Mouse (Mus musculus): Measurements from ENCODE around the gene Rbpj. TPM values are rescaled to one million over a fixed set of nuclear protein-coding genes. Genes with fewer than 3 reads are reported as not detected.

The Rbpj gene
- total RNA-seq, 2 experiments from 2014 or later: 21.6 to 24.0 TPM

DNA sequence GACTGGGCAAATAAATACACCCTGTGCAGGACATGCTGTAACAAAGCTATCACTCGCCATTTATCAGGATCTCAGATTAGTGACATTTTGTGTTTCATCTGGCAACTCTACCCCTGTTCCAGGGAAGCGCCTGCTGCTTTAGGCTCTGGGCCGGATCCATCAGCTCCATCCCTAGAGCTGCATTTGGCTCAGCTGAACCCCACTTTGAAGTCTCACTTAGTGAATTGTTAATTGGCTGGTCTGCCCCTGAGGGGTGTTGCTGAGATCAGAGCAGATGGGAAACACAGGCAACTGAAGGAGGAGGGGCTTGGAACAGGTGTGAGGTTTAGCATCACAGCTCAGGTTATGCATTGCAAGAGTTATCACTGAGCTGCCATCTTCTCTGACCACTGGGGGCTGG, 225.6 kb downstream of the Rbpj start:
- Histone ChIP-seq H3K4me3 (no peak overlapping the region), H3K27ac (no peak overlapping the region)
- TF ChIP-seq CTCF (conservative IDR thresholded peaks at IDR 0.05): no peak
- DNase-seq (ENCODE audit: low spot score in 2 of 2): peak; percentile 16 to 20

DNA sequence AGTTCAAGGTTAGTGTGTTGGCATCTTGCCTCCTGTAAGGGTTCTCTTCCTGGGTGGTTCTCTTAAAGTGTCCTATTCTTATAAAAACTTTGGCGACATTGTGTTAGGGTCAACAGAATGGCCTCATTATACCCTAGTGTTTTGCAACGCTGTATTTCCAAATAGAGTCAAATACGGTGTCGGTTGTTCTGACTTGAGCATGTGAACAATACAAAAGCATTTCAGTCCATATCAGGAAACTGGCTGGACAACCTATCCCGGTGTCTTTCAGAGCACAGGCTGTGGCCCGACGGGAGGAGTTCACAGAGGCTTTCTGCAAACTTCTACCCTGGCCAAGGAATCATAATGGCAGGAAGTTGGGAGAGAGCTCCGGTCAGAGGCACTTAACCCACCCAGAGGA, 226.1 kb downstream of the Rbpj start:
- DNase-seq (ENCODE audit: low spot score in 2 of 2): no peak
- no peak for TF ChIP-seq CTCF (conservative IDR thresholded peaks at IDR 0.05)
- no peak overlapping the region for H3K27ac ChIP-seq

DNA sequence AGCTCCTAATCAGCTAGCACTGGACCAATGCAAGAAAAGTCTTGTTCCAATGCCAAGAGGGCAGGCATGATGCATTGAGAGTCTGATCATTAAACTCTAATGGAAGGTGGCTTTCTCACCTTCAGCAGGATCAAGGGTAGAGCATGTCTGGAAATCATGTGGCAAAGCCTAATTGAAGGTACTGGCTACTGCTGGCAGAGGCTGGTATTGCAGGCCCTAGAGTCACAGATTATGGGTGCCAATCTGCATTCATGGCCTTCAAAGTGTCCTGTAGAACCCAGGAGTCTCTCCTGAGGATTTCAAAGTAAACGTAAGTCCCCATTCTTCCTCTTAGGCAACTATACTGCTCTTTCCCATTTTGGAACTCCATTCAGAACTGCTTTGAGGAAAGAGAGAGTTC, 226.7 kb downstream of the Rbpj start:
- no peak overlapping the region for H3K27ac ChIP-seq
- no peak for DNase-seq (ENCODE audit: low spot score in 2 of 2)
- H3K4me3 ChIP-seq: no peak overlapping the region
- peak; percentile 44 for TF ChIP-seq CTCF (conservative IDR thresholded peaks at IDR 0.05)

More for the DNA sequence above, 226.1 kb downstream of the Rbpj start:
- no peak overlapping the region for H3K4me3 ChIP-seq

DNA sequence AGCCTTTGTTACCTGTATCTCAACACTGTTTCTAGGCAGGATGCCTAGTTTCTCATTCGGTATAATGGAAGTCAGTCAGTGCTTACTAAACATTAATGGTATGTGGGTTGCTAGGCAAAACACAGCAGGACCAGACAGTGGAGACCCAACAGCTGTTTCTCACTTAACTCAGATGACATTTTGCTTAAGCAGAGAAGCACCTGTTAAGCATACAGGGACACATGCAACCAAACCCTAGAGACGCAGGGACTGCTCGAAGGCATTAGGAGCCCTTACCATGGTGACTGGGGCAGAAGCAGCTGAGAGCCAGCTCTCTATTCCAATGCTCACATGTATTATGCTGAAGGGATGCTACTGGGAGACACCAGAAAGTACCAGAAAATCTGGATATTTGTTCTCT, 230.7 kb downstream of the Rbpj start:
- no peak overlapping the region for H3K4me3 ChIP-seq
- H3K27ac ChIP-seq: no peak overlapping the region

DNA sequence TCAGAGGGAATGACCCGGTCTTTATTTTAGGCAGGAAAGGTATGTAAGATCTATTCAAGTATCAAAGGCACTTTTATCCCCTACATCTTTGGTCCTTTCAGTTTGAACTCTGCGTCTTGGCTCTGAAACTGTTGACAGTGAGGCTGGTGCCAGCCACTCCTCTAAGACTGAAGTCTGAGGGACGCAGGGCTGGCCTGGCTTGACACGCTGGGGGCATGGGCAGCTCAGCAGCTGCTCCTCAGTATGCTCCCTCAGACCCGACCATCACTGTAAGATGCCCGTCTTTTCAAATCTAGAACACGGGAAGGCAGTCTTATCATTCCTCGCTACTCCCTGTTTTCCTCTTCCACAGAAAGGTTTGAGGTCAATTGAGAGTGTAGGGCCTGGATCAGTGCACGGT, 231.8 kb downstream of the Rbpj start:
- DNase-seq (ENCODE audit: low spot score in 2 of 2): no peak
- no peak for TF ChIP-seq CTCF (conservative IDR thresholded peaks at IDR 0.05)
- H3K27ac ChIP-seq: no peak overlapping the region
- no peak overlapping the region for H3K4me3 ChIP-seq

More for the DNA sequence above, 230.7 kb downstream of the Rbpj start:
- no peak for DNase-seq (ENCODE audit: low spot score in 2 of 2)
- TF ChIP-seq CTCF (conservative IDR thresholded peaks at IDR 0.05): no peak

DNA sequence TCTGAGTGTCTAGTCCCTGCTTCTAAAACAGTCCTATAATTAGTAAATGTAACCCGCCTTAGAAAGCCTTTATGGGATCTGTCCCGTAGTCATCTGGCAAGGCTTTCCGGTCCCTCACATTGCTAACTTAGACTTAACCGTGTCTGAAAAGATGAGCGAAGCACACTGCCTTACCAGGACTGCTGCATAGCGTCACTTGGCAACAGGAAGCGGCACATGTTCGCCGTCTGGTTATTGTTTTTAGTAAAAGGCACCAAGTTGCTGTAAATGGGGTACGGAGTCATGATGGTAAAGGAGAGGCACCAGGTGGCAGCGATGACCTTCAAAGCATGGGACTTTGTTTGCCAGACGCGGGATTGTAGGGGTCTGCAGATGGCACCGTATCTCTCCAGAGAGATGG, 236.7 kb downstream of the Rbpj start:
- TF ChIP-seq CTCF (conservative IDR thresholded peaks at IDR 0.05): no peak
- peak; percentile 30 to 42 for DNase-seq (ENCODE audit: low spot score in 2 of 2)
- 0 out of 2 replicates have a peak overlapping the region, but pooled peaks have one; percentile 1 for H3K27ac ChIP-seq
- peak overlapping the region; percentile 38 for H3K4me3 ChIP-seq

Other genes with a start within 250 kb of the Rbpj start
- gene Smim20, start 199.1 kb upstream of the Rbpj start, total RNA-seq (2021): 10 to 100 TPM; 41.1 to 43.7 TPM
- gene Cckar, start 241.6 kb downstream of the Rbpj start, total RNA-seq (2021): not detected

Data from layer of hippocampus, adult 2 months (tissue).